Mouse (Mus musculus) MEL (cell line): ENCODE data around the gene Slc35g1. TPM values are rescaled to one million over a fixed set of nuclear protein-coding genes. Genes with fewer than 3 reads are reported as not detected.
A peak's percentile ranks its signal among the peaks of the same experiment; 100 is the strongest.

ENCODE experiments used
- DNase-seq: peaks from one replicate; pipeline ENCODE4 v3.0.0; 2011; ENCODE audit warnings: low read depth, low spot score
- H3K27ac ChIP-seq: 2 replicates; pipeline ENCODE4 v1.5.1; 2012; ENCODE audit warnings: low read depth, mild to moderate bottlenecking, control low read depth, low read length, moderate library complexity; ENCODE audit not compliant: control insufficient read depth
- H3K27me3 ChIP-seq, 2 experiments: fragments of 150-350 bp in 1 of 2; sonication (generic) in 1 of 2; 2 replicates each; pipeline ENCODE4 v1.6.1; 2012; ENCODE audit warnings: low read length in 2 of 2, mild to moderate bottlenecking in 2 of 2, improper control_type of control experiment in 1 of 2, moderate library complexity in 1 of 2; ENCODE audit not compliant: insufficient read depth in 2 of 2, control insufficient read depth in 1 of 2
- H3K36me3 ChIP-seq, 2 experiments: 2 replicates each; pipeline ENCODE4 v1.6.1; 2012 to 2014; ENCODE audit warnings: low read length in 2 of 2, improper control_type of control experiment in 1 of 2, inconsistent platforms in 1 of 2, mild to moderate bottlenecking in 1 of 2; ENCODE audit not compliant: insufficient read depth in 2 of 2, control insufficient read depth in 1 of 2
- H3K4me1 ChIP-seq, 2 experiments: fragments of 150-350 bp in 1 of 2; sonication (generic) in 1 of 2; 2 replicates each; pipeline ENCODE4 v1.6.1; 2012; ENCODE audit warnings: low read length in 2 of 2, improper control_type of control experiment in 1 of 2, mild to moderate bottlenecking in 1 of 2; ENCODE audit not compliant: insufficient read depth in 2 of 2, control insufficient read depth in 1 of 2
- H3K4me3 ChIP-seq, 2 experiments: fragments of 150-350 bp in 1 of 2; sonication (generic) in 1 of 2; 2 replicates each; pipeline ENCODE4 v1.5.1; 2012; ENCODE audit warnings: low read depth in 2 of 2, low read length in 2 of 2, mild to moderate bottlenecking in 2 of 2, moderate library complexity in 2 of 2, control low read depth in 1 of 2, improper control_type of control experiment in 1 of 2; ENCODE audit not compliant: control insufficient read depth in 1 of 2, insufficient read depth in 1 of 2
- H3K79me2 ChIP-seq: 2 replicates; pipeline ENCODE4 v1.6.1; 2012; ENCODE audit warnings: mild to moderate bottlenecking, low read length, moderate library complexity; ENCODE audit not compliant: control insufficient read depth, poor library complexity, insufficient read depth
- H3K9ac ChIP-seq: 2 replicates; pipeline ENCODE4 v1.6.1; 2012; ENCODE audit warnings: low read depth, mild to moderate bottlenecking, control low read depth, low read length, moderate library complexity; ENCODE audit not compliant: control insufficient read depth, poor library complexity, severe bottlenecking
- H3K9me3 ChIP-seq: fragments of 150-350 bp; sonication (generic); replicated peaks from 2 replicates; pipeline ENCODE4 v1.6.1; 2012; ENCODE audit warnings: mild to moderate bottlenecking, low read length, improper control_type of control experiment, moderate library complexity; ENCODE audit not compliant: insufficient read depth
- CTCF ChIP-seq, 3 experiments: IDR thresholded peaks in 2 of 3; conservative IDR thresholded peaks in 1 of 3; 2 replicates each; pipeline ENCODE4 v1.5.1; 2011 to 2012; ENCODE audit warnings: low read length in 3 of 3, low read depth in 2 of 3, mild to moderate bottlenecking in 2 of 3, improper control_type of control experiment in 1 of 3, inconsistent platforms in 1 of 3, mixed read lengths in 1 of 3, moderate library complexity in 1 of 3; ENCODE audit not compliant: control insufficient read depth in 1 of 3, insufficient read depth in 1 of 3, poor library complexity in 1 of 3, severe bottlenecking in 1 of 3
- E2F4 ChIP-seq: IDR thresholded peaks from 2 replicates; pipeline ENCODE4 v1.6.1; 2011; ENCODE audit warnings: low read depth, low read length, improper control_type of control experiment, borderline replicate concordance
- ETS1 ChIP-seq: IDR thresholded peaks from 2 replicates; pipeline ENCODE4 v1.6.1; 2012; ENCODE audit warnings: low read depth, mild to moderate bottlenecking, inconsistent platforms, low read length, improper control_type of control experiment, moderate library complexity
- KAT2A ChIP-seq: conservative IDR thresholded peaks from 2 replicates; pipeline ENCODE4 v1.6.1; 2012; ENCODE audit warnings: low read depth, low read length, improper control_type of control experiment, inconsistent platforms
- MAFK ChIP-seq: IDR thresholded peaks from 2 replicates; pipeline ENCODE4 v1.6.1; 2011; ENCODE audit warnings: low read depth, mild to moderate bottlenecking, low read length, improper control_type of control experiment, borderline replicate concordance
- MAX ChIP-seq: IDR thresholded peaks from 2 replicates; pipeline ENCODE4 v1.6.1; 2011; ENCODE audit warnings: low read length, improper control_type of control experiment
- MAZ ChIP-seq: IDR thresholded peaks from 2 replicates; pipeline ENCODE4 v1.6.1; 2012; ENCODE audit warnings: low read depth, mild to moderate bottlenecking, inconsistent platforms, low read length, improper control_type of control experiment
- MXI1 ChIP-seq: IDR thresholded peaks from 2 replicates; pipeline ENCODE4 v1.6.1; 2011; ENCODE audit warnings: mild to moderate bottlenecking, low read depth, low read length, improper control_type of control experiment
- POLR2AphosphoS5 ChIP-seq: IDR thresholded peaks from 2 replicates; pipeline ENCODE4 v1.6.1; 2012; ENCODE audit warnings: low read depth, borderline replicate concordance, mild to moderate bottlenecking, inconsistent platforms, low read length, moderate library complexity, mixed read lengths
- RAD21 ChIP-seq: IDR thresholded peaks from 2 replicates; pipeline ENCODE4 v1.6.1; 2011; ENCODE audit warnings: mild to moderate bottlenecking, low read depth, low read length, improper control_type of control experiment
- SMC3 ChIP-seq: IDR thresholded peaks from 2 replicates; pipeline ENCODE4 v1.6.1; 2011; ENCODE audit warnings: low read depth, low read length, improper control_type of control experiment
- TBP ChIP-seq: IDR thresholded peaks from 2 replicates; pipeline ENCODE4 v1.8.0; 2011; ENCODE audit warnings: low read depth, low read length, improper control_type of control experiment
- USF2 ChIP-seq, 2 experiments: IDR thresholded peaks; 2 replicates each; pipeline ENCODE4 v1.6.1; 2011 to 2012; ENCODE audit warnings: improper control_type of control experiment in 2 of 2, low read length in 2 of 2, borderline replicate concordance in 1 of 2, inconsistent platforms in 1 of 2, low read depth in 1 of 2, mild to moderate bottlenecking in 1 of 2; ENCODE audit not compliant: insufficient read depth in 1 of 2
- ZKSCAN1 ChIP-seq: IDR thresholded peaks from 2 replicates; pipeline ENCODE4 v1.6.1; 2012; ENCODE audit warnings: low read depth, mild to moderate bottlenecking, inconsistent platforms, low read length, improper control_type of control experiment, moderate library complexity
- ZMIZ1 ChIP-seq: IDR thresholded peaks from 2 replicates; pipeline ENCODE4 v1.6.1; 2012; ENCODE audit warnings: low read depth, mild to moderate bottlenecking, inconsistent platforms, low read length, improper control_type of control experiment, moderate library complexity
- ZNF384 ChIP-seq: IDR thresholded peaks from 2 replicates; pipeline ENCODE4 v1.6.1; 2012; ENCODE audit warnings: low read depth, mild to moderate bottlenecking, inconsistent platforms, low read length, improper control_type of control experiment
- polyA plus RNA-seq, 2 experiments: library from polyadenylated mRNA; stranded (reverse) in 1 of 2; unstranded in 1 of 2; fragments of >175 nt in 1 of 2; fragments of >200 nt in 1 of 2; gene quantifications; 2 replicates each; pipeline versions ENCODE4 v1.2.1 to v1.2.4; 2012; ENCODE audit warnings: low replicate concordance in 2 of 2, low read depth in 1 of 2; ENCODE audit not compliant: insufficient read length in 2 of 2, insufficient read depth in 1 of 2, missing spikeins in 1 of 2
- total RNA-seq: library from RNA; depleted of rRNA; stranded (reverse); fragments of 300-350 nt; gene quantifications from 2 replicates; pipeline ENCODE4 v1.2.3, GENCODE M21; 2012

The Slc35g1 gene
- total and polyA plus RNA-seq, 3 experiments, result 15.7 to 19.0 TPM; not detected in 1

GRCm38 (mm10) chr19:38431326-38431725 is 35.5 kb downstream of the Slc35g1 start:
- Histone ChIP-seq H3K9ac (peak overlapping the region; percentile 20; the same call in 1 of the 2 replicates), H3K27me3 (no peaks in the 10 kb centered on the region), H3K27ac (no peak overlapping the region), H3K4me3 (peak overlapping the region; percentile 42 to 58; a peak in 3 of 4 replicates), H3K79me2 (no peaks in the 10 kb centered on the region), H3K36me3 (no peaks in the 10 kb centered on the region; a peak in 2 of 4 replicates), H3K4me1 (peaks cover 0 to 10% of the 10 kb centered on the region in 2 experiments; a peak in 1 of 4 replicates), H3K9me3 (no peaks in the 10 kb centered on the region)
- DNase-seq, result peak; percentile 67
- TF ChIP-seq ZNF384, result no peak
- no peak for TF ChIP-seq RAD21
- no peak for TF ChIP-seq MAZ
- no peak for TF ChIP-seq SMC3
- TF ChIP-seq MXI1, result no peak
- no peak for TF ChIP-seq E2F4
- no peak for TF ChIP-seq USF2 (IDR thresholded peaks at IDR 0.05; ENCODE audit: borderline replicate concordance in 1 of 2, insufficient read depth in 1 of 2, low read depth in 1 of 2, low read length in 2 of 2)
- TF ChIP-seq ZMIZ1, result no peak
- TF ChIP-seq ZKSCAN1, result no peak
- TF ChIP-seq MAX, result no peak
- TF ChIP-seq CTCF (IDR thresholded peaks at IDR 0.05 in 2 of 3, conservative IDR thresholded peaks at IDR 0.05 in 1 of 3; ENCODE audit: control insufficient read depth in 1 of 3, insufficient read depth in 1 of 3, low read depth in 2 of 3, low read length in 3 of 3, poor library complexity in 1 of 3, severe bottlenecking in 1 of 3), result no peak
- TF ChIP-seq KAT2A, result no peak
- no peak for TF ChIP-seq POLR2AphosphoS5
- TF ChIP-seq ETS1, result no peak
- no peak for TF ChIP-seq MAFK
- TF ChIP-seq, all 39 proteins: peak for 0

DNA sequence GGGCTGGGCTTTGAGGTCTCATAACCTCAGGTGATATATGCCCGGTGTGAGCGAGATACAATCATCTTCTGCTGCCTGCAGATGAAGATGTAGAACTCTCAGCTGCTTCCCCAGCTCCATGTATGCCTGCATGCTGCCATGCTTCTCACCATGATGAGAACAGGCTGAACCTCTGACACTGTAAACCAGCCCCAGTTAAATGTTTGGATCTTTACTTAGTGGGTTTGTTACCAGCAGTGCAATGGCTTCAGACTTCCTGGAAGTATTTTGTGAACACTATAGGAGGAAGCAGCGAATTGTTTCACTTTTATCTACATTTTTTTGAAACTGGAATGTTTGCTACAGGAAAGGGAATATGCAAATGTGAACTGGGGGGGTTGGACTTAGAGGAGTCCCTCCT is 36.2 kb downstream of the Slc35g1 start:
- H3K9ac ChIP-seq, result no peak overlapping the region
- DNase-seq, result peak; percentile 33
- no peak for TF ChIP-seq E2F4
- 0 out of 2 replicates have a peak, but pooled peaks have one; percentile 70 for TF ChIP-seq TBP
- no peak overlapping the region for H3K27ac ChIP-seq
- H3K36me3 ChIP-seq, result no peaks in the 10 kb centered on the region; a peak in 2 of 4 replicates
- no peaks in the 10 kb centered on the region for H3K9me3 ChIP-seq
- no peaks in the 10 kb centered on the region for H3K27me3 ChIP-seq
- peaks cover 0 to 10% of the 10 kb centered on the region in 2 experiments; a peak in 1 of 4 replicates for H3K4me1 ChIP-seq
- peak overlapping the region; percentile 15 to 32; a peak in 1 of 4 replicates for H3K4me3 ChIP-seq
- no peaks in the 10 kb centered on the region for H3K79me2 ChIP-seq
